Mouse (Mus musculus) adrenal gland, postnatal 14 days (tissue): ENCODE data around the gene Rbm10. TPM values are rescaled to one million over a fixed set of nuclear protein-coding genes. Genes with fewer than 3 reads are reported as not detected.

Experiments used
- DNase-seq: peaks from one replicate; pipeline ENCODE4 v3.0.0; 2021; ENCODE audit warnings: mixed read lengths
- long read RNA-seq, 2 experiments: library from polyadenylated mRNA; stranded (forward); transcript quantifications; one replicate each; pipeline ENCODE4 v2.0.0; 2021
- total RNA-seq: library from RNA; stranded (reverse); gene quantifications from 2 replicates; pipeline ENCODE4 v1.2.3, GENCODE M21; 2021

The Rbm10 gene
- total RNA-seq = 36.8 and 37.9 TPM in 2 replicates
- long read RNA-seq, experiment 1, transcript Rbm10-203 (23 exons, 3,172 nt) = major isoform, 11 of 47 reads
- long read RNA-seq, experiment 1, partial matches to known transcripts = 11 of 47 reads
- long read RNA-seq, experiment 1, other reads (novel, unspliced or antisense) = 21 of 47 reads
- long read RNA-seq, experiment 2, transcript Rbm10-203 (23 exons, 3,172 nt) = major isoform, 12 of 53 reads
- long read RNA-seq, experiment 2, partial matches to known transcripts = 20 of 53 reads
- long read RNA-seq, experiment 2, other reads (novel, unspliced or antisense) = 20 of 53 reads

DNA sequence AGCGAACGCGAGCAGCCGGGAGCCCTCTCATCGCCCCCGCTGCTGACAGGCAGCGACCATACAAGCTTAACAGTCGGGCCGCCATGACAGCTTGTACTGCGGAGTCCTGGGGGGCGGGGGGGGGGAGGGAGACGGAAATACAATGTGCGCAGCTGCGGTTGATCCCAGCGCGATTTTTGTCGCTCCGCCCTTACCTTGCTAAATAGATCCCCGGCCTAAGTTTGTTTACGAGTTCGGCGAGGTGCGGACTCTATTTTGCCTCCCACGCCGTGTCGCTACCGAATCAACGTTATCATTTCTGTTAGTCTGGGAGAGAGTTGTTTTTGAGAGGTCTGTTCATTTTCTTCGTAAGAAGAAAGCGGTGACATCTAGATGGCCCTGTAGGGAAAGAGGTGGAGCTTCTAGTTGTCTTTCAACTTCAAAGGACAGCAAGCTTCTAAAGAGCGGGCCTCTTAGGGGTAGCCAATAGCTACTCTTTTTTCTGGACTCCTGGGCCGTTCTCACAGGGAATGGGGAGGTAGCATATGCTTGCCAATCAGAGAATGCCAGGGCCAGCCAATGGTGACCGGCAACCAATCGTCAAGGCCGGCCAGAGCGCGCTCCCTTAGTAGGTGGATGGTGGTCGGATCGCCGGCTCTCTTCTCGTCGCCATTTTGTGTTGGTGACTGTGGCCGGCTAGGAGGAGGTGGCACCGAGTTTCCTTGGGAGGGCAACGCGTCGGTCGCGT lies at the start of gene Rbm10, which contains the start of gene Ndufb11:
Gene Rbm10, plus strand, starts transcription at position 328 of the 727 bp plus-strand sequence.
Gene Ndufb11, minus strand, starts transcription at position 444 of the 727 bp plus-strand sequence.
- DNase-seq = peak; percentile 90

DNA sequence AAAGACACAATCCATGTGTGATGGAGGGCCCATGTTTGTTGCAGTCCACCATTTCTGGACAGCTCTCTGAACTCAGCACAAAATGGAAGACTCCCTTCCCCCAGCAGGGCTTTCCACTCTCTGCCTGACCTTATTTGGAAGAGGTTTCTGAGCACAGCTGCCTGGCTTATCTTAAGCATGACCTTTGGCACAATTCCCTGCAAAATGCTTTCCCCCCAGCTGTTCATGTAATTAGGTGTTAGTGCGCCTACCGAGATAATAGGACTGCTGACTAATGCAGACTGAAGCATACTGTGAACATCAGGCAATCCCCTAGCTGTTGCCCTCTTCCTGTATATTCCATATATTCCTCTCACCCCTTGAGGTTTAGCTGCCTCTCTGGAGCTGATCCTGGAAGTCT lies 46.3 kb upstream of the Rbm10 start:
- DNase-seq = peak; percentile 18

DNA sequence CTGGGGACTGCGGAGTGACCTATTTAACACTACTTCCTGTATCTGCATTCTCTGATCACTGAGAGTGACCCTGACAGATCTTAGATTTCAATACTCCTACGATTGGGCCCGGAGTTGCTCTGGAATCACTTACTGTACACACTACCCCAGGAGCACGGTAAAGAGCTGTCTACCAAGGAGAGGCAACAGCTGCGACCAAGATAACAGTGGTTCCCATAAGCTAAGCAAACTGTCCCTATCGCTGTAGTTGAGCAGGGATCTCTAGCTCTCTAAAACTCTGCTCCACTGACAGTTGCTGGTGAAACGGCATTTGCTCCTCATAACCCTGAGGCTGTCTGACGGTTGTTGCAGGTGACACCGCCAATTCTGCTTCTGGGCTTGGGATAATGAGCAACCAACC lies 44.6 kb upstream of the Rbm10 start:
- DNase-seq = no peak

DNA sequence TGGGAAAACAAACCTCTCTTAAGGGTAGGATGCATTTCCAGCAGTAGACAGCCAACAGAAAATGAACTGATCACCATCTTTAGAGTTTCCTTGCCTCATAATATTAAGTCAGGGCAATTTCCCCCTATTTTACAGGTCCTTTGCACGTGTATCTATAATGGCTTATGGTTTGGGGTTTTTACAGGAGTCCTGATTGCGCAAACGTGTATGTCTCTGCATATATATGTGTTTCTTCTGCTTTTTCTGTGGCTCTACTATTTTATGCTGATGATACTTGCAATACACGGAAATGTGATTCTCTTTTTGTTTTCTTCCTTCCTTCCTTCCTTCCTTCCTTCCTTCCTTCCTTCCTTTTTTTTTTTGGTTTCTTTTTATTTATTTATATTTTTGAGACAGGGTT lies 43.4 kb upstream of the Rbm10 start:
- DNase-seq = no peak

DNA sequence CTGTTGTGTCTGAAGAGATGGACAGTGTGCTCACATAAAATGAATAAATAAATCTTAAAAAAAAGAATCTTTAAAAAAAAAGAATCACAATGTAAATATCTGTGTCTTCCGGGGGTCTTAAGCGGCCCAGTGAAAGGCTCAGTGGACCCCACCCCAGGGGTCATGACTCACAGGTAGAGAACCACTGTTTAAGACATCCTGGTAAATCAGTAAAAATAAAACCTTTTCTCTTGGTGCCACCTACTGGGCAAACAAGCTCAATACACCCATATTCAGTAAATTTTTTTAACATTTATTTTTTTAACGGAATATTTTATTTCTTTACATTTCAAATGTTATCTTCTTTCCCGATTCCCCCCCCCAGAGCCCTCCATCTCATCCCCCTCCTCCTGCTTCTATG lies 29.3 kb upstream of the Rbm10 start:
- DNase-seq = peak; percentile 4

GRCm38 (mm10) chrX:20608500-20608899 lies 8.8 kb upstream of the Rbm10 start:
- no peak for DNase-seq

GRCm38 (mm10) chrX:20616861-20617175 lies 485 bp upstream of the Rbm10 start:
- DNase-seq = no peak

- peak; percentile 52 for DNase-seq
These were observed 648 bp downstream of the Rbm10 start for GRCm38 (mm10) chrX:20617903-20618399.

DNA sequence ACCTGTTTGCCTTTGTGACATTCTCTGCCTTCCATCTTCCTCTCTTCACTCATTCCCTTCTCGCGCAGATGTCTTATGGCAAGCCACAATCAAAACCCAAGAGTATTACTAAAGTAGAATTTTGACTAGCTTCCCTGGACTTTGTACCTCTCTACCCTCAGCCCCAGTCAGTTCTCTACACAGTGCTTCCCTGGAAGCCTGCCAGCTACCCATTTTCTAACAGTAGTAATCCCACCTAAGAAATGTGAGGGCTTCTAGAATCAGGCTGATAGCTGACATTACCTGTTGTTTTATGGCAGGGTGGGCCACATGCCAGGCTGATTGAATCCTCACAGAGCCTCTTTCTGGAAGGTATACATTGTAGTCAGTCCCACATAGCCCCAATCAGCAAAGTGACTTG lies 20.8 kb downstream of the Rbm10 start:
- no peak for DNase-seq

DNA sequence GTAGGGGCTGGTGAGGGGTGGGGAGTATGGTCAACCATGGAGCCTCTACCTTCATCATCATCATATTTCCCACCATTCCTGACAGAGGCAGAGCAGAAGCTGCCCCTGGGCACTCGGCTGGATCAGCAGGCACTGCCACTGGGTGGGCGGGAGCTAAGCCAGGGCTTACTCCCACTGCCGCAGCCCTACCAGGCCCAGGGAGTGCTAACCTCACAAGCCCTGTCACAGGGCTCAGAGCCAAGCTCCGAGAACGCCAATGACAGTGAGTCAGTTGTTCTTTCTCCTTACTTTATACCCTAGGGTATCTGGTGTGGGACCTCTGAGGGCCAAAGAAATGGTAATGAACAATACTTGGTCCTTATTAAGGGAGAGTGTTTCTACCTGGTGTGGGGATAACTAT lies 27.5 kb downstream of the Rbm10 start:
- DNase-seq = peak; percentile 12

GRCm38 (mm10) chrX:20657593-20657992 lies 40.3 kb downstream of the Rbm10 start:
- no peak for DNase-seq

DNA sequence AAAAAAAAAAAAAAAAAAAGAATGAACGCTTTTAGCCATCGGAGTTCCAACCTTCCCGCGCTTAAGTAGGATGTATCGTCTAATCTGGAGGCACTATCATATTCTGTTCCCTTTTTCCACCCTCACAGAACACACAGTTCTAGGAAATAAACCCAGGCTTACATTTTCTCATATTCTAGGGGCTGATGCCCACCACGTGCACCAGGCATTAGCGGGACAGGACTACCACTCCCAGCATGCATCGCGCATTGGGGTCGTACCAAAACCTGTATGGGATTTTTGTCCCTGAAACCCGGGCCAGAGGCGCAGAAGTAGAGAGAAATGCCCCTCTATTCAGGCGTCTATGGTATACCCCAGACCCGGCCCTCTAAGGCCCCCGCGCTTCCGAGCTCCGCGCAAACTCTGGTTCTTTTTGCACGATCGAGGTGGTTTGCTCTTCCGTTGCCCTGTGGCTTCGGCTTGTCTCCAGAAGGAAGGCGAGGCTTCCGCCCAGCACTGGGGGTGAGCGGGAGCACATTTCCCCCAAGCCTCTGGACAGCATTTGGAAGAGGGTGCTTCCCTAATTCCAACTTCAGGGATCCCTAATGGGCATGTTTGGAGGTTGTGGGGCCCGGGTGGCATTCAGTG lies 40.8 kb downstream of the Rbm10 start, which contains the start of gene Uba1:
Gene Uba1, plus strand, starts transcription at position 301 of the 627 bp plus-strand sequence.
- peak; percentile 80 for DNase-seq

DNA sequence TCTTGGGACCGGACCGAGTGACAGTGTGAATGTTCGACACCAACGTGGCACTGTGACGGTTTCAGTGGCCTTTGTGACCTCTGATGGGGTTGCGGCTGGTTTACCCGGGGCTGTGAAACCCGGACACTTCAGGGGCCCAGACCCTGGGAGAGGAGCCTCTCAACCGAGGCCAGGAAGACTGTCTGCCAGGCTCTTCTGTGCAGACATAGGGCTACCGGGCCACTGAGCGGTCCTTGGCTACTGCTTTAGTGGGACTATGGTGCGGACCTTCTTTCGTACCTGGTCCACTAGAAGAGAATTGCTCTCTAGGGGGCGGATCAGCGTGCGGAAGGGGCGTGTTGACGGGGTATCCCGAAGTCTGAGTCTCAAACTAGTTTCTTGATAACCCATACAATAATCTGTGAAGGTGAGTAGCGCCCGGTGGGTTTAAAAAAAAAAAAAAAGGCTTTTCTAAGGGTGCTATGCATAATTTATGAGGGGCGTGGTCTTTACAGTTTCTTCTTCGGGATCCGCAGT lies 41.6 kb downstream of the Rbm10 start:
- DNase-seq = peak; percentile 12

GRCm38 (mm10) chrX:20662317-20662715 lies 45.0 kb downstream of the Rbm10 start:
- DNase-seq = no peak

DNA sequence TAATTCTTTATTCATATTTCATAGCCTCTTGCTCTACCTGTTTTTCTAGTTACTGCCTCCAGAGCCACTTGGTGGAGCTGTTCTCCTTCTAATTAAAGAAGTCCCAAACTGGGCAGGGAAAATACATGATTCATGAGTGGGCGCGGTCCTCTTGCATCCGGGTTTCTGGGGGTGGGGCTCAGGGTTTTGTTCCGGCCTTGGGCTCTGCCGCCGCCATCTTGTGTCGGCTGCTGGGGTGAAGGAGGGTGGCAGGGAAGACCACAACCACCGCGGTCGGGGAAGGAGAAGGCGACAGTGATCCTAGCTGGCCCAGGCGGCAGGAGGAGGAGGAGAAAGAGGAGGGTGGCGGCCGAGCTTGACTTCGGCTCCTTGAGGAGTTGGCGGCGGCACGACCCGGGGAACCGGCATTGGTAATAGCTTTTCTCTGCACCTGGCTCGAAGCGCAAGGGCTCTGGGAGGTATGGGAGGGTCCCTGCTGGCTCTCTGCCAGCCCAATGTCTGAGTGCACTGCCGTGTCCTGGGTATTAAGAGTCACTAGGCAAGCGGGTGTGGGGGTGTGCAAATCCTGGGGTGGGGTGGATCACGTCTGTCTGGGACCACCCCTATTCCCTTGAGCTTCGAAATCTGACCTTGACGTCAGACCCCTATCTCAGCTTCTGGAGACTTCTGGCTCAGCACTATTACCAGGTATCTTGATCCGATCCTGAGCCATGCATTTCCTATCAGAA lies 45.6 kb downstream of the Rbm10 start:
- peak; percentile 91 for DNase-seq

DNA sequence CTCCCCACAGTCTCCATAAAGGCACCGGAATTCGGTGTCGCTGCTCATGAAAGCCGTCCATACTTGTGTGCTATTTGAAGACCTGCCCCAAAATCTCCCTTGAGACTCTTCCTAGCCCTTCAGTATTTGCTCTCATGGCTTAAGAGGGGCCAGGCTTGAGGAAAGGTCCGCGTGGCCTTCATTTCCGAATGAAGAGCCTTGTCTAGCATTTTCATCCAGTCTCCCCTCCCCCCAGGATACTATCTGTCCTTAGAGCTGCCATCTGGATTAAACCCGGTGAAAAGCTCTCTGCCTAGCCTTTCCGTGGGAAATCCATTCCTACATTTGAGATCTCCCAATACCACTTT lies 46.1 kb downstream of the Rbm10 start:
- DNase-seq = no peak

GRCm38 (mm10) chrX:20687519-20688067 lies 70.3 kb downstream of the Rbm10 start, which contains the start of gene Cdk16:
Gene Cdk16 (plus strand): TSS chrX:20687954.
- peak; percentile 90 for DNase-seq

DNA sequence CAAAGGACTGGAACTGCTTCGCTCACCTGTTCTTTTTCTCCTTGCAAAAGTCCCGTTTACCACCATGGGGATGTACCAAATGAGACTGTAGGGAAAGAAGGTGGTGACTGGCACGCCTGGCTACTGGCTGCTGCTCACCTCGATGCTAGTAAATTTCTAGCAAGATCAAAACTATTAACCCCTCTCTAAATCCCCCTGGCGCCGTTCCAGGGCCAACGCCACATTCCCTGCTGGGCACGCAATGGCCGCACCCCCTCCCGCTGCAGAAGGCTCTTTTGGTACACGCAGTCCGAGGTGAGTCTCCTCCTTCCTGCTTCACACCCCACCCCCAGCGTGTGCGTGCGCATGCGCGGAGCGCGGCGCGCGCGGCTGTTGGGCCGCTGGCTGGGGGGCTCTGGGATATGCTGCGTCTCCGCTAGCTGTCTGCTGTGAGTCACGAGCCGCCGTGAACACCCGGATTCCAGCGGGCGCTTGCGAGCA lies 70.8 kb downstream of the Rbm10 start:
- peak; percentile 89 for DNase-seq

GRCm38 (mm10) chrX:20688615-20689014 lies 71.3 kb downstream of the Rbm10 start:
- DNase-seq = peak; percentile 78

- DNase-seq = no peak
These were observed 74.3 kb downstream of the Rbm10 start for GRCm38 (mm10) chrX:20691566-20691965.

DNA sequence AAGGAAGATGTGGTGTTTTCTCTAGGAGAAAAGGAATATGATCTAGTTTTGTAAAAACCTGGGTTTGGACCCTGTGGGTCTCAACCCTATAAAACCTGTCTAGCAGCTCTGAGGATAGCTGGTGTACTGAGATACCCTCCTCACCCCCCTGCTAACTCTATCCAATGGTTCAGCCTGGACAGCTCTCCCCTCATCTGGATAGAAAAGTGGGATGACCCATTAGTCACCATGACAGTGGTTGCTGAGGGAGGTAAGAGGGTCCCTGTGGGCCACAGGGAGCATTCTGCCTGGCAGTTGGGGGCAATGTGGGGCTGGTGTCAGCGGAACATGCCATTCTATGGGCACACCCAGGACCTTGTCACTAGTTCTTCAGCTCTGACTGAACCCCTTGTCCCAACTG lies 75.3 kb downstream of the Rbm10 start:
- DNase-seq = no peak

DNA sequence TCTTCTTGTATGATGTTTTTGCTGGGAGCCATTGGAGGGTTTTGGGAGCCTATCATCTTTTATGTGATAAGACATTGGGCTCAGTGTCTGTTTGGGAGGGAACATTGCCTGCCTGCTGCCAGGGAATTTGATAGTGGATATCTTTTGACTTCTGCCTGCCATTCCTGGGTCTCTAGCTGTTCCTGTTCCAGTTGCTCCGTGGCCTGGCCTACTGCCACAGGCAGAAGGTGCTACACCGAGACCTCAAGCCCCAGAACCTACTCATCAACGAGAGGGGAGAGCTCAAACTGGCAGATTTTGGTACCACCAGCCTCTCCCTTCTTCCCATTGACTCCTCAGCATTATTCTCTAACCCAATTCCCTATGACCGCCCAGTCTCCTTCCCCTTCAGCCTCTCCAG lies 78.5 kb downstream of the Rbm10 start:
- no peak for DNase-seq
